Mouse (Mus musculus) C2C12 (cell line): Measurements from ENCODE around the gene Fam240a. TPM values are rescaled to one million over a fixed set of nuclear protein-coding genes. Genes with fewer than 3 reads are reported as not detected.

Experiments used
- H3K27me3 ChIP-seq: one replicate; pipeline ENCODE4 v1.6.1; 2011; ENCODE audit not compliant: control insufficient read depth, insufficient read depth, insufficient read length
- H3K36me3 ChIP-seq: one replicate; pipeline ENCODE4 v1.6.1; 2011; ENCODE audit not compliant: control insufficient read depth, insufficient read depth
- H3K4me3 ChIP-seq: one replicate; pipeline ENCODE4 v1.5.1; 2011; ENCODE audit warnings: mild to moderate bottlenecking, control low read depth; ENCODE audit not compliant: poor library complexity, insufficient read depth, severe bottlenecking
- H3K79me2 ChIP-seq: one replicate; pipeline ENCODE4 v1.6.1; 2011; ENCODE audit not compliant: control insufficient read depth, insufficient read depth
- H3K79me3 ChIP-seq: one replicate; pipeline ENCODE4 v1.6.1; 2011; ENCODE audit warnings: low read depth, control low read depth
- H3ac ChIP-seq: one replicate; pipeline ENCODE3; 2011; ENCODE audit warnings: low read depth; ENCODE audit not compliant: control insufficient read depth, insufficient read length
- CEBPB ChIP-seq: IDR thresholded peaks from one replicate; pipeline ENCODE4 v1.6.1; 2011; ENCODE audit warnings: low read depth, mild to moderate bottlenecking, control low read depth, moderate library complexity
- CTCF ChIP-seq: IDR thresholded peaks from one replicate; pipeline ENCODE4 v1.5.1; 2011; ENCODE audit not compliant: control insufficient read depth, insufficient read depth, insufficient read length
- FOSL1 ChIP-seq: IDR thresholded peaks from one replicate; pipeline ENCODE4 v1.8.0; 2011; ENCODE audit warnings: mild to moderate bottlenecking, low read length; ENCODE audit not compliant: poor library complexity, insufficient read depth, severe bottlenecking
- MAX ChIP-seq: IDR thresholded peaks from one replicate; pipeline ENCODE4 v1.6.1; 2011; ENCODE audit warnings: mild to moderate bottlenecking, control low read depth
- MYOD1 ChIP-seq: IDR thresholded peaks from one replicate; pipeline ENCODE4 v1.6.1; 2011; ENCODE audit warnings: low read depth; ENCODE audit not compliant: control insufficient read depth, insufficient read length
- MYOG ChIP-seq: IDR thresholded peaks from one replicate; pipeline ENCODE4 v1.6.1; 2011; ENCODE audit not compliant: control insufficient read depth, insufficient read length; ENCODE audit errors: extremely low read depth
- USF1 ChIP-seq: IDR thresholded peaks from one replicate; pipeline ENCODE4 v1.6.1; 2011; ENCODE audit warnings: low read depth, mild to moderate bottlenecking, control low read depth, moderate library complexity
- polyA plus RNA-seq: library from polyadenylated mRNA; unstranded; fragments of >200 nt; fragmentation: generic; extraction: Trizol; gene quantifications from one replicate; pipeline ENCODE4 v1.2.1, GENCODE M21; 2012; ENCODE audit warnings: missing spikeins

The Fam240a gene
- polyA plus RNA-seq, 1 experiment: not detected

- Histone ChIP-seq H3K36me3 (no peaks in the 10 kb centered on the region), H3K79me3 (no peaks in the 10 kb centered on the region), H3ac (no peak overlapping the region), H3K27me3 (peaks cover 12% of the 10 kb centered on the region), H3K79me2 (no peaks in the 10 kb centered on the region), H3K4me3 (no peak overlapping the region)
- TF ChIP-seq CEBPB (no peak), CTCF (no peak), MYOG (no peak), FOSL1 (no peak), USF1 (no peak), MYOD1 (no peak), MAX (no peak)
Measured at GRCm38 (mm10) chr9:110960230-110961149, 43.8 kb upstream of the Fam240a start.

GRCm38 (mm10) chr9:110959669-110960068 is 43.0 kb upstream of the Fam240a start:
- Histone ChIP-seq H3K27me3 (peaks cover 18% of the 10 kb centered on the region), H3K79me3 (no peaks in the 10 kb centered on the region), H3K36me3 (no peaks in the 10 kb centered on the region), H3K79me2 (no peaks in the 10 kb centered on the region), H3K4me3 (no peak overlapping the region), H3ac (no peak overlapping the region)
- no peak for TF ChIP-seq CTCF
- TF ChIP-seq MAX: no peak
- TF ChIP-seq MYOG: no peak
- no peak for TF ChIP-seq CEBPB
- no peak for TF ChIP-seq MYOD1
- no peak for TF ChIP-seq USF1

GRCm38 (mm10) chr9:110955962-110956361 is 39.3 kb upstream of the Fam240a start:
- no peak overlapping the region for H3K4me3 ChIP-seq
- no peak overlapping the region for H3ac ChIP-seq
- peaks cover 30% of the 10 kb centered on the region for H3K27me3 ChIP-seq
- H3K79me2 ChIP-seq: no peaks in the 10 kb centered on the region
- TF ChIP-seq MAX (no peak), MYOG (no peak), CEBPB (no peak), FOSL1 (no peak)
- H3K36me3 ChIP-seq: no peaks in the 10 kb centered on the region
- H3K79me3 ChIP-seq: no peaks in the 10 kb centered on the region

- no peak overlapping the region for H3ac ChIP-seq
- no peaks in the 10 kb centered on the region for H3K79me3 ChIP-seq
- TF ChIP-seq FOSL1 (no peak), CTCF (no peak)
- no peak overlapping the region for H3K4me3 ChIP-seq
- no peaks in the 10 kb centered on the region for H3K79me2 ChIP-seq
- H3K27me3 ChIP-seq: peaks cover 30% of the 10 kb centered on the region
- no peaks in the 10 kb centered on the region for H3K36me3 ChIP-seq
Measured at GRCm38 (mm10) chr9:110954681-110955445, 38.2 kb upstream of the Fam240a start.

GRCm38 (mm10) chr9:110953550-110954461 is 37.1 kb upstream of the Fam240a start:
- Histone ChIP-seq H3K79me2 (no peaks in the 10 kb centered on the region), H3K27me3 (peaks cover 30% of the 10 kb centered on the region), H3K79me3 (no peaks in the 10 kb centered on the region), H3K36me3 (no peaks in the 10 kb centered on the region), H3ac (no peak overlapping the region), H3K4me3 (no peak overlapping the region)
- TF ChIP-seq FOSL1: no peak
- TF ChIP-seq MYOG: no peak
- no peak for TF ChIP-seq MAX
- TF ChIP-seq CEBPB: no peak
- no peak for TF ChIP-seq MYOD1
- TF ChIP-seq USF1: no peak
- no peak for TF ChIP-seq CTCF
